Mouse (Mus musculus): Measurements from ENCODE around the gene Flt3l.

DNA sequence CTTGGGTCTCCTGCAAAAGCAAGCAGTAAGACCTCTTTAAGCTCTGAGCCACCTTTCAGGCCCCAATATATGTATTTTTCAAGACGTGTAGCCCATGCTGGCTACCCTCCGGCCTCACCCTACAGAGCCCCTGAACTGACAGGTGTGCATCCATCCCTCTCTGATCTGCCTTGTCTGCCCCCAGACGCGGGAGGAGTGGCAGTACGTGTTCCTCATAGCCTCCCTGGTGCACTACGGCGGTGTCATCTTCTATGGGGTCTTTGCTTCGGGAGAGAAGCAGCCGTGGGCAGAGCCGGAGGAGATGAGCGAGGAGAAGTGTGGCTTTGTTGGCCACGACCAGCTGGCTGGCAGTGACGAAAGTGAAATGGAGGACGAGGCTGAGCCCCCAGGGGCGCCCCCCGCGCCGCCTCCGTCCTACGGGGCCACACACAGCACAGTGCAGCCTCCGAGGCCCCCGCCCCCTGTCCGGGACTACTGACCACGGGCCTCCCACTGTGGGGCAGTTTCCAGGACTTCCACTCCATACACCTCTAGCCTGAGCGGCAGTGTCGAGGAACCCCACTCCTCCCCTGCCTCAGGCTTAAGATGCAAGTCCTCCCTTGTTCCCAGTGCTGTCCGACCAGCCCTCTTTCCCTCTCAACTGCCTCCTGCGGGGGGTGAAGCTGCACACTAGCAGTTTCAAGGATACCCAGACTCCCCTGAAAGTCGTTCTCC is 38.5 kb upstream of the Flt3l start:
- TF ChIP-seq CTCF (IDR thresholded peaks at IDR 0.05) (no peak), EP300 (IDR thresholded peaks at IDR 0.05) (no peak)

Data from lung, postnatal 0 days (tissue).